Mouse (Mus musculus): ENCODE measurements at regions not wholly inside any gene's neighbourhood (a gene's known extent, or its start where the extent isn't known, plus 50 kb on each side); places are given as distances from the start of the nearest gene placed in this dataset.
A peak's percentile ranks its signal among the peaks of the same experiment; 100 is the strongest.
"Not testable (repeated sequence)": the region's sequence is repeated elsewhere in the genome, so short reads cannot be mapped to it uniquely, and the experiment has no call there.

GRCm38 (mm10) chr6:112564119-112564518 is 74.4 kb upstream of the Oxtr start:
- intact Hi-C loops (cut with DNase I); DNase-seq (ENCODE audit: low spot score in 2 of 2): not testable (repeated sequence)

GRCm38 (mm10) chr6:112563659-112564058 is 73.9 kb upstream of the Oxtr start:
- DNase-seq (ENCODE audit: low spot score in 2 of 2); intact Hi-C loops (cut with DNase I): not testable (repeated sequence)

GRCm38 (mm10) chr6:112562039-112562438 is 72.3 kb upstream of the Oxtr start:
- no peak for DNase-seq (ENCODE audit: low spot score in 2 of 2)
- intact Hi-C loops (cut with DNase I), result no loop called here

DNA sequence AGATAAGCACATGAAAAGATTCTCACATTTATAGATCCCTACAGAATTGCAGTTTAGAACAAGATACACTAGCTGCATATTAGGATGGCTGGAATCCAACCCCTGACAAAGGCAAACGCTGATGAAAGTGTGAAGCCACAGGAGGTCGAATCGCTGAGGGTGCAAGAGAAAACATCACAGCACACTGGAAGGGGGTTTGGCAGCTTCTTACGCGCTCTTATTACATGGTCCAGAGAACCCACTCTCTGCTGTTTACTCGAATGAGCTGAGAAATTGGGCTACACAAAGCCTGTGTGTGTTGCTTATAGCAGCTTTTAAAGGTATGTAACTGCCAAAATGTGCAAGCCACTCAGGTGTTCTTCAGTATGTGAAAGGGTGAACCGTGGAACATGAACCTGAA is 71.8 kb upstream of the Oxtr start:
- intact Hi-C loops (cut with DNase I), result no loop called here
- no peak for DNase-seq (ENCODE audit: low spot score in 2 of 2)

GRCm38 (mm10) chr6:112559549-112559948 is 69.8 kb upstream of the Oxtr start:
- DNase-seq (ENCODE audit: low spot score in 2 of 2), result no peak
- intact Hi-C loops (cut with DNase I), result no loop called here

- DNase-seq (ENCODE audit: low spot score in 2 of 2), result no peak
- intact Hi-C loops (cut with DNase I), result no loop called here
These were observed 67.8 kb upstream of the Oxtr start for GRCm38 (mm10) chr6:112557516-112557915.

DNA sequence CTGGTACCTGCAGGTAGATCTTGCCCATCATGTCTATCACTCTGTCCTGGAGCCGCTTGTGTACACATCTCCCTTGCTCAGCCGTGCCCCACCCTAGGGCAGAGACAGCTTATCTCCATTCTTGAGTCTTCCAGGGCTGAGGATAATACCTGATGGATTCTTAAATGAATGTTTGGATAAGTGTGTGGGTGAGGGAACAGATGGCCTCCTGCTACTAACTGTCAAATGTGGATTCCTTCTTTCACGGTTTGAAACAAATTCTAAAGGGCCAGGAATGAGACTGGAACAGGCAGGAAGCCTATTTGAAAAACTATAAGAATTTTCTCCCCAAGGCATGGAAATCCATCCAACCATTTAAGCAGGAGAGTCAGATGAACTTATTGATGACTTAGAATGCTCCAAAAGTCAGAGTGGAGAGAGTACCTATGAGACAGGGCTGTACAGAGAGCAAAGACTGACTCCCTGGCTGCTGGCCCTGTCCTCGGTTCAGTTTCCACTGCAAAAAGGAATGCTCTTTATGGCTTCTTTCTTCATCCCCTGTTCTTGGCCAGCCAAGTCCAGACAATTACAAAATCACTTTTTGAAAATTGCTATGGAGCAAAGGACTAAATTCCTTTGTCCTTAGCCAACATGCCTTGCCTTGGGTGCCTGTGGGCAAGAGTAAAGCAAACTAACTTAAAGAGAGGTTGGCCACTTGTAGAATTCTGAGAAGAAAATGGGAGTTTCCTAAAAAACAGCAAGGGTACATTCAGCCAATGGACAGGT is 66.8 kb upstream of the Oxtr start:
- DNase-seq (ENCODE audit: low spot score in 2 of 2), result peak in 1 of 2 experiments; percentile 17
- intact Hi-C loops (cut with DNase I), result no loop called here

- DNase-seq (ENCODE audit: low spot score in 2 of 2), result no peak
- intact Hi-C loops (cut with DNase I), result no loop called here
These were observed 64.3 kb upstream of the Oxtr start for GRCm38 (mm10) chr6:112554091-112554490.

GRCm38 (mm10) chr6:112553231-112553920 is 63.6 kb upstream of the Oxtr start:
- intact Hi-C loops (cut with DNase I), result no loop called here
- DNase-seq (ENCODE audit: low spot score in 2 of 2), result no peak

- no peak for DNase-seq (ENCODE audit: low spot score in 2 of 2)
- intact Hi-C loops (cut with DNase I), result no loop called here
These were observed 62.8 kb upstream of the Oxtr start for GRCm38 (mm10) chr6:112552560-112552959.

DNA sequence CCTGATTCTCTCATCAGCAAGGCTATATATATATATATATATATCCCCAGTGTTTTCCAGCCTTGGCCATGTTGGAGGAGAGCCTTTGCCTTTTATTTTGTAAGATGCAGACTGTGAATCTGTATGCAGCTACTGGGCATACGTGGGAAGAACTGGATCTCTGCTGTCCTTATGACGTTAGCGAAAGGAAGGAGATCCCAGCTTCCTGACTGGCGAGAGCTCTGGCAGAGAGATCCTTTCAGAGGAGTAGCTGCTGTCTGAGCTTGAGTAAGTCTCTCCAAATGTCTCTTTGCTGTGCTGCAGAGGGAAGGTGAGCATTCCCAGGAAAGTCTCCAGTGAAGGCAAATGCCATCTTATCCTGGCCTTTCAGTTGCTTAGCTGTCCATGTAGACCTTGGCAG is 61.6 kb upstream of the Oxtr start:
- intact Hi-C loops (cut with DNase I), result no loop called here
- DNase-seq (ENCODE audit: low spot score in 2 of 2), result no peak

GRCm38 (mm10) chr6:112547251-112547650 is 57.5 kb upstream of the Oxtr start:
- DNase-seq (ENCODE audit: low spot score in 2 of 2), result no peak
- intact Hi-C loops (cut with DNase I), result no loop called here

- DNase-seq (ENCODE audit: low spot score in 2 of 2), result no peak
- intact Hi-C loops (cut with DNase I), result no loop called here
These were observed 56.3 kb upstream of the Oxtr start for GRCm38 (mm10) chr6:112546033-112546432.

DNA sequence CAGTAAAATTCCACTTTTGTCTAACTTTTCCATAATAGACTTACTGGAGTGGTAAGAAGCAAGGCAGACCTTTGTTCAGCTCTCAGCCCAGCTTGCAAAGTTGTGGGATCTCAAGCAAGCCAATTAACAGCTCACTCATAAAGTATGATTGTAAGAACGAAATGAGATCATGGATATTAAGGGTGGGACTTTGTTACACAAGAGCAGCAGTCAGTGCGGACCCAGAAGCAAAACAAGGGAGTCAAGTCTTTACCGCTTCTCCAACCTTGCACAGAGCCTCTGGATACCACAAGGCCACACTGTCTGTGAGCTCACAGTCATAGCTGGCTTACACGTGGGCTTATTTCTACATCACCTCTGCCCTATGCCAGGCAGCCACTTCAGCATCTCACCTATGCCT is 54.6 kb upstream of the Oxtr start:
- intact Hi-C loops (cut with DNase I), result no loop called here

GRCm38 (mm10) chr6:112542692-112543091 is 52.9 kb upstream of the Oxtr start:
- intact Hi-C loops (cut with DNase I), result no loop called here

More for the DNA sequence above, 54.6 kb upstream of the Oxtr start:
- no peak for DNase-seq (ENCODE audit: low spot score in 2 of 2)

More at GRCm38 (mm10) chr6:112542692-112543091, 52.9 kb upstream of the Oxtr start:
- no peak for DNase-seq (ENCODE audit: low spot score in 2 of 2)
